Mouse (Mus musculus) brain, embryonic 14.5 days (tissue): ENCODE measurements around the gene Cdkl3.

Source experiments
- CTCF ChIP-seq: fragments of 200-500 bp; IDR thresholded peaks from 2 replicates; pipeline ENCODE4 v1.5.1; 2012; ENCODE audit warnings: inconsistent platforms, mild to moderate bottlenecking, moderate library complexity, borderline replicate concordance; ENCODE audit not compliant: insufficient read depth, insufficient read length; ENCODE audit errors: extremely low read depth
- POLR2A ChIP-seq: fragments of 200-500 bp; IDR thresholded peaks from 2 replicates; pipeline ENCODE4 v1.6.1; 2012; ENCODE audit warnings: mild to moderate bottlenecking, inconsistent platforms, borderline replicate concordance; ENCODE audit not compliant: poor library complexity, insufficient read depth, insufficient read length, severe bottlenecking; ENCODE audit errors: extremely low read depth

DNA sequence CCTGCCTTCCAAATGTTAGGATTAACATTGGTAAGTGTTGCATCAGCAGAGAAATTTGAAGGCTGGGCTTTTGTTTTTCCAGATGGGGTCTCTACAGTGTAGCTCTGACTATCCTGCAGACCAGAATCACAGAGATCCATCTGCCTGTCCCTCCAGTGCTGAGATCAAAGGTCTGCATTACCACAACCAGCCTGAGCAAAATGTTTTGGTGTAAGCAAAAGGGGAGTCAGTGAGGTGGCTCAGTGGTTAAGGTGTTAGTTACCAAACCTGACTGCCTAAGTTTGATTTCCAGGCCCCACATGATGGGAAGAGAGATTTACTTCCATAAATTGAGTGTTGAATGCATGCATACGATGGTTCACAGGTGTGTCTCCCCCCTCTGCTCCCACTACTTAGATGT is 105.4 kb downstream of the Cdkl3 start:
- TF ChIP-seq CTCF (no peak), POLR2A (no peak)
